Mouse (Mus musculus) liver, embryonic 11.5 days (tissue): Measurements from ENCODE around the gene Gm3488. TPM values are rescaled to one million over a fixed set of nuclear protein-coding genes. Genes with fewer than 3 reads are reported as not detected.
"Not testable (repeated sequence)": the region's sequence is repeated elsewhere in the genome, so short reads cannot be mapped to it uniquely, and the experiment has no call there.

Experiments used
- ATAC-seq: fragments of 200-750 bp; cut with Nextera tagmentation; replicated peaks from 2 replicates; pipeline ENCODE4 v1.8.0; 2017; ENCODE audit warnings: moderate number of reproducible peaks, mild to moderate bottlenecking, moderate TSS enrichment, moderate library complexity; ENCODE audit not compliant: low FRiP score
- DNase-seq: peaks from one replicate; pipeline ENCODE4 v3.0.0-alpha.2; 2017; ENCODE audit warnings: low spot score
- H3K27ac ChIP-seq: fragments of 300-500 bp; sonication (generic); 2 replicates; pipeline ENCODE4 v1.5.1; 2014; ENCODE audit warnings: mild to moderate bottlenecking, low read depth, low read length, control low read depth
- H3K27me3 ChIP-seq: fragments of 300-500 bp; sonication (generic); replicated peaks from 2 replicates; pipeline ENCODE4 v1.6.1; 2014; ENCODE audit warnings: low read length, mixed read lengths; ENCODE audit not compliant: control insufficient read depth, insufficient read depth
- H3K36me3 ChIP-seq: fragments of 300-500 bp; sonication (generic); 2 replicates; pipeline ENCODE4 v1.6.1; 2014; ENCODE audit warnings: mild to moderate bottlenecking, low read length, moderate library complexity, mixed read lengths; ENCODE audit not compliant: control insufficient read depth, insufficient read depth
- H3K4me1 ChIP-seq: fragments of 300-500 bp; sonication (generic); replicated peaks from 2 replicates; pipeline ENCODE4 v1.6.1; 2014; ENCODE audit warnings: low read length, mixed read lengths; ENCODE audit not compliant: control insufficient read depth, insufficient read depth
- H3K4me2 ChIP-seq: fragments of 300-500 bp; sonication (generic); 2 replicates; pipeline ENCODE4 v1.6.1; 2014; ENCODE audit warnings: mild to moderate bottlenecking, control low read depth, moderate library complexity
- H3K4me3 ChIP-seq: fragments of 300-500 bp; sonication (generic); 2 replicates; pipeline ENCODE4 v1.5.1; 2014; ENCODE audit warnings: low read depth, low read length, control low read depth
- H3K9ac ChIP-seq: fragments of 300-500 bp; sonication (generic); 2 replicates; pipeline ENCODE4 v1.6.1; 2014; ENCODE audit warnings: low read depth, low read length, control low read depth
- H3K9me3 ChIP-seq: fragments of 300-500 bp; sonication (generic); 2 replicates; pipeline ENCODE4 v1.6.1; 2016; ENCODE audit warnings: low read length, inconsistent platforms, mixed read lengths; ENCODE audit not compliant: control insufficient read depth
- WGBS: fragments of 180-500 bp; shearing (Covaris S2); extraction: QIAGEN DNeasy Blood & Tissue Kit; methylation state at CpG from one replicate; pipeline ENCODE4 v1.1.7; 2014; 5-methylcytosine and 5-hydroxymethylcytosine counted together
- polyA plus RNA-seq: library from polyadenylated mRNA; unstranded; fragments of >200 nt; fragmentation: Nextera tagmentation; extraction: Ambion mirVana; gene quantifications from 2 replicates; pipeline ENCODE4 v1.2.1, GENCODE M21; 2014

The Gm3488 gene
- 0.16 and 0.18 TPM in 2 replicates for polyA plus RNA-seq

DNA sequence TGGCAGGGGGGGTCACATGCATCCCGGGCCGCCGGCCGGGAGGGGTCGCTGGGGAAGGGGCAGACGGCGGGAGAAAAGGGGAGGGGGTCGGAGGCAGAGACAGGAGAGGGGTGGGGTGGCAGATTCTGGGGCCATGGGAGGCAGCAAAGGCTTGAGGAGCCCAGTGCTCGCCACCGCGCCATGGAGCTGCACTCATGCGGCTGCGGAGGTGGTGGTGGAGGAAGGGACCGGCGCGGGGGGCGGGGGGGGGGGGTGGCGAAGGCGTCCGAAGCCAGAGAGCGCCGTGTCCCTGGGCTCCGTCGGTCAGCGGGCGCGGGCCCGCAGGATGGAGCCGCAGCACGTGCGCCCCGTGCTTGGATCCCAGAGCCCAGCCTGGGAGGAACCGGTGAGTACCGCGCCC is at the start of gene Gm3488:
Gm3488 (plus strand) TSS at position 301 of the 400 bp plus-strand sequence.
- not testable (repeated sequence) for H3K9ac ChIP-seq, H3K4me3 ChIP-seq, ATAC-seq, H3K36me3 ChIP-seq, H3K4me1 ChIP-seq, H3K27ac ChIP-seq, H3K9me3 ChIP-seq, H3K4me2 ChIP-seq, DNase-seq, H3K27me3 ChIP-seq
- WGBS = no CpG with 5 or more reads among the region's 35 CpGs

GRCm38 (mm10) chr14:5455367-5455766 is 46.1 kb upstream of the Gm3488 start, which contains the start of gene Gm3194:
TSS of gene Gm3194 (minus strand) at chr14:5455467.
- not testable (repeated sequence) for H3K4me1 ChIP-seq, H3K27ac ChIP-seq, H3K4me3 ChIP-seq, H3K4me2 ChIP-seq, H3K27me3 ChIP-seq, ATAC-seq, H3K9me3 ChIP-seq, H3K9ac ChIP-seq, DNase-seq, H3K36me3 ChIP-seq
- WGBS = no CpG with 5 or more reads among the region's 3 CpGs

DNA sequence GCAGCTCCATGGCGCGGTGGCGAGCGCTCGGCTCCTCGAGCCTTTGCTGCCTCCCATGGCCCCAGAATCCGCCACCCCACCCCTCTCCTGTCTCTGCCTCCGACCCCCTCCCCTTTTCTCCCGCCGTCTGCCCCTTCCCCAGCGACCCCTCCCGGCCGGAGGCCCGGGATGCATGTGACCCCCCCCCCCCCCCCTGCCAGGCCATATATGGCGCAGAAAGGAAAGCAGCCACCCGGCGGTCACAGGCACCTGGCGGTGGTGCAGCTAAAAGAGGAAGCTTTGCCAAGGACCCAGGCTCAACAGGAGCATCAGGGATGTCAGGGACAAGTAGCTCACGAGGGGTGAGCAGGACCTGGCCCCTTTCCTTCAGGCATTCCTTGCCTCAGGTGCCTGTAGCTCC is 41.0 kb upstream of the Gm3488 start:
- ATAC-seq, H3K4me1 ChIP-seq, H3K36me3 ChIP-seq, DNase-seq, H3K4me3 ChIP-seq, H3K27ac ChIP-seq, H3K9me3 ChIP-seq, H3K9ac ChIP-seq, H3K4me2 ChIP-seq, H3K27me3 ChIP-seq: not testable (repeated sequence)
- WGBS = no CpG with 5 or more reads among the region's 19 CpGs

DNA sequence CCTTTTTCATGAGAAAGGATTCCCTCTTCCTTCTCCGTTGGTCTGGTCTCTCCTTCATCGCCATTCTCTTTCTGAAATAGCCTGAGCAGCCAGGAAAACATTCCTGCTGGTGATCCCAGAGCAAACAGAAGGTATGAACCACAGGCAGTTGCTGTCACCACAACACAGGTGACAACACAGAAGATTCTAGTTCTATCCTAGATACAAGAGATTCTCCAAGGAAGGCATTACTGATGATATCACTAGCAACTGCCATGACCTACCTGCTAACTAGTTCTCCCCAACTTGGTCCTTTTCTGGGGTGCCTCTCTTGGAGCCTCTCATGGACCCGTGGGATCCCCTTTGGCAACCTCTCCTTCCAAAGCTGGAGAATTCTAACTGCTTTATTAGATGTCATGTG is 23.7 kb upstream of the Gm3488 start, which contains the start of gene Gm8246:
Gm8246 (minus strand) TSS at position 101 of the 400 bp plus-strand sequence.
- not testable (repeated sequence) for H3K9ac ChIP-seq, H3K9me3 ChIP-seq, H3K4me3 ChIP-seq, H3K4me1 ChIP-seq, DNase-seq, ATAC-seq, H3K27me3 ChIP-seq, H3K36me3 ChIP-seq, H3K27ac ChIP-seq, H3K4me2 ChIP-seq
- WGBS = no CpG with 5 or more reads among the region's 3 CpGs

DNA sequence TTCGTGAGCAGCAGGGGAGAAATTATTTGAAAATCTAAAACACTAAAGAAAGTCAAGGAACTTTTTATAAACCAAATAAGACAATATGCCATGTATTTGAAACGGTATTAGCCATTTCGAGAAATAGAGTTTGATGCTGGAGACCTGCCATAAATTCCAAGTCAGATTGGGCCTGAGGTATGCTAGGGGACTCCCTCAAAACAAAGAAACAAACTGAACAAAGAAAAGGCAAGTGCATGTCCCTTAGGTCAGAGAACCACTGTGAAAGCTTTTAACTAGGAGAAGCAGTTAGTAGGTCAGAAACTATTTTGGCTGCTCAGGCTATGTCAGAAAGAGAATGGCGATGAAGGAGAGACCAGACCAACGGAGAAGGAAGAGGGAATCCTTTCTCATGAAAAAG is 17.6 kb upstream of the Gm3488 start, which contains the start of gene Gm3187:
Gm3187 (plus strand) TSS at position 301 of the 400 bp plus-strand sequence.
- not testable (repeated sequence) for H3K27ac ChIP-seq, H3K4me3 ChIP-seq, H3K9me3 ChIP-seq, DNase-seq, ATAC-seq, H3K9ac ChIP-seq, H3K4me1 ChIP-seq, H3K4me2 ChIP-seq, H3K27me3 ChIP-seq, H3K36me3 ChIP-seq
- 56% methylated on average over 4 of the region's 5 CpGs for WGBS

GRCm38 (mm10) chr14:5538196-5538595 is 36.7 kb downstream of the Gm3488 start, which contains the start of gene Gm3532:
TSS of gene Gm3532 (plus strand) at chr14:5538496.
- H3K9me3 ChIP-seq, H3K27ac ChIP-seq, ATAC-seq, H3K4me1 ChIP-seq, H3K27me3 ChIP-seq, H3K36me3 ChIP-seq, H3K9ac ChIP-seq, DNase-seq, H3K4me2 ChIP-seq, H3K4me3 ChIP-seq: not testable (repeated sequence)
- WGBS = no CpG with 5 or more reads among the region's 2 CpGs

Other genes with a start within 250 kb of the Gm3488 start
- not detected in 2 replicates for gene Gm3526, start 241.1 kb upstream of the Gm3488 start, polyA plus RNA-seq
- not detected in 2 replicates for gene Gm3542, start 166.7 kb upstream of the Gm3488 start, polyA plus RNA-seq
- 0.09 TPM in 1 of 2 replicates, not detected in the other for gene Gm3500, start 112.6 kb upstream of the Gm3488 start, polyA plus RNA-seq
- gene Gm3194, start 46.2 kb upstream of the Gm3488 start, polyA plus RNA-seq = 0.21 TPM in 1 of 2 replicates, not detected in the other
- not detected in 2 replicates for gene Gm8246, start 23.8 kb upstream of the Gm3488 start, polyA plus RNA-seq
- gene Gm3187, start 17.5 kb upstream of the Gm3488 start, polyA plus RNA-seq = not detected in 2 replicates
- gene Gm3532, start 36.8 kb downstream of the Gm3488 start, polyA plus RNA-seq = not detected in 2 replicates
- not detected in 2 replicates for gene Gm8265, start 131.4 kb downstream of the Gm3488 start, polyA plus RNA-seq
- not detected in 2 replicates for gene Gm9603, start 185.8 kb downstream of the Gm3488 start, polyA plus RNA-seq
- not detected in 2 replicates for gene Gm3373, start 239.9 kb downstream of the Gm3488 start, polyA plus RNA-seq